Mouse (Mus musculus): ENCODE measurements around the gene Lce1m. TPM values are rescaled to one million over a fixed set of nuclear protein-coding genes. Genes with fewer than 3 reads are reported as not detected.
"Not testable (repeated sequence)": the region's sequence is repeated elsewhere in the genome, so short reads cannot be mapped to it uniquely, and the experiment has no call there.

The Lce1m gene
- not detected for total RNA-seq (2021)
- long read RNA-seq, experiment 1 = 0 reads
- long read RNA-seq, experiment 2 = 0 reads

GRCm38 (mm10) chr3:93018960-93019359 is at the start of gene Lce1m:
TSS of gene Lce1m (minus strand) at chr3:93019060.
- no peak for DNase-seq

GRCm38 (mm10) chr3:93068523-93068922 is 49.7 kb upstream of the Lce1m start, which contains the start of gene Gm4858:
TSS of gene Gm4858 (plus strand) at chr3:93068823.
- not testable (repeated sequence) for DNase-seq

- DNase-seq = no peak
Measured at GRCm38 (mm10) chr3:93052826-93053474, 34.1 kb upstream of the Lce1m start.

- DNase-seq = no peak
Measured at GRCm38 (mm10) chr3:93050182-93050581, 31.3 kb upstream of the Lce1m start.

DNA sequence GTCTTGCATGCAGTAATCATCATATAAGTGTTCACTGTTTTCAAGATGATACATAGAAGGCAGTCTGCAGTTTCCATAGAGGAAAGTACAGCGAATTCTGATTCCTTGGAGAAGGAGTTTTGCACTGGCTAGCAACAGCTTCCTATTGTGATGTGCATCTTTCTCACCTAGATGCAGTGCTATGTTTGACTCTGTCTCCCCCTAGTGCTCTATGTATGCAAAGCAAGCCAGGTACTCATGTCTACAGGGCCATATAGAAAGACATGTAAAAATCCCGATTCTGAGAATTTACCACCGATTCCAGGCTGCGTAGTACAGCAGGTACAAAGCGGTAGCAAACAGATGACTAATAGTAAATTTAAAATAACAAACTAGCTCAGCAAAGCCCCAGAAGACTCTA is 12.6 kb upstream of the Lce1m start:
- no peak for DNase-seq

- no peak for DNase-seq
Measured at GRCm38 (mm10) chr3:93025486-93025885, 6.6 kb upstream of the Lce1m start.

DNA sequence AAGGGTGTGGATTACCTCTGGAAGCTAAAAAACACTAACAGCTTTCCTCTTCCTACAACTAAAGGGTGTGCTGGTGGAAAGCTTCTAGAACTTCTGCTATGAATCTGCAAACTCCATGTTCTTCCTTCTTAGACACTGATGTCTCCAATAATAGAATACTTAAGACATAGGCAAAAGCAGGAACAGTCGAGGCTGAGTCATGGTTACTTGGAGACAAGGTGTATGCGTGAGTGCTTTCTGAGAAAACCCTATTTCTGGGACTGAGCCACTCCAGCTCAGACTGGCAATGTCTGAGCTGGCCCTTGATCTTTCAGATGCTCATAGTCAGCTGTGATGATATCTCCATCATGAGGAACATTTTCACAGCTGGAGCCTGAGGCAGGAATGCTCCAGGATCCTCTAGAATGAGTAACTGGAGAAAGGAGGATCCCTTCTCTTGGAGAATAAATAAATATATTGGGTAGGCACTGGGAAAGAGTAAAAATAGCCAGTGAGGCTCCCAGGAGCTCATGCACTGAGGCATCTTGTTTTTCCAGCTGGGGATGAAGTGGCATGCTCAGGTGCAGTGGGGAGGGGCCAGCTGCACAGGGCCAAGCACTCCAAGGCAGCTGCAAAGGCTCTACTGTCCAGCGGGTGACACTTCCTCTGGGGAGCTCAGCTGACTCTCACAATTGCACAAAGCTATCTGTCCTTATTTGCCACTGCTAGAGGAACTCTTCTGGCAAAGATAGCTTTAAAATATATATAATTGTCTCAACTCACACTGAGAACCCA is 4.7 kb upstream of the Lce1m start:
- DNase-seq = no peak

DNA sequence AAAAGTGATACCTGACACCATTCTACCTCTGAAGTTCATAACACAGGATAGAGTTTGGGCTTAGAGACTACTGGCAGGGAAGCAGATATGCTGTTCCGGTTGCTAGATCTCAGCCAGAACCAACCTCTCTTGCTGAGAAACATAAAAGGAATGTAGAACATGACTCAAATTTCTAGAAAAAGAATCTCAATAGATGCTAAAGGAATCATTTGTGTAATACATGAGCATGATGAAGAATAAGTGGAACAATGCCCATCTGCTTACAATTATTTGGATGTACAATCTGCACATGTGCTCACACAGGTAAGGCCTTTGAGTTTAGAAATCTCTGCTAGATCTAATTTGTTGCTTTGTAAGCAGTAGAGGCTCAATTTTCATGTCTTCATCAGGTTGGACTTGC is 2.3 kb upstream of the Lce1m start:
- DNase-seq = no peak

GRCm38 (mm10) chr3:93015460-93016104 is 3.3 kb downstream of the Lce1m start, which contains the start of gene Crct1:
TSS of gene Crct1 (minus strand) at chr3:93015687.
- DNase-seq = no peak

DNA sequence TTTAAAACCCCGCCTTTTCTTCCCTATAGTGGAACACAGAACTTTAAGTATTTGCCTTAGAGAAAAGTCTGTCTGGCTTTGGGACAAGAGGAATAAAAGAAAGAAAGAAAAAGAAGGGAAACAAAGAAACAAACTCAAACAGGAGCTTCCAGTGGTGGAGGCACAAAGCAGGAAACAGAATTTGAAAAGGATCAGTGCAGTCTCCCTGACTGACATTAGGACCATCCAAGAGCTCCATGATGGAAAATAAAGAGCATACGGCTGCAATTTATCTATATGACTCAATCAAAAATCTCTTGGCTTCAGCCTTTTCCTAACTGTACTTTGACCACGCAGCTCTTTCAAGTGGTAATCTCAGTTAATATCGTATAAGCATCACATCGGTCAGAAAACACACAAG is 4.0 kb downstream of the Lce1m start:
- DNase-seq = no peak

GRCm38 (mm10) chr3:93014378-93014801 is 4.5 kb downstream of the Lce1m start:
- DNase-seq = peak; percentile 8

GRCm38 (mm10) chr3:93002843-93003242 is 16.0 kb downstream of the Lce1m start:
- DNase-seq = no peak

DNA sequence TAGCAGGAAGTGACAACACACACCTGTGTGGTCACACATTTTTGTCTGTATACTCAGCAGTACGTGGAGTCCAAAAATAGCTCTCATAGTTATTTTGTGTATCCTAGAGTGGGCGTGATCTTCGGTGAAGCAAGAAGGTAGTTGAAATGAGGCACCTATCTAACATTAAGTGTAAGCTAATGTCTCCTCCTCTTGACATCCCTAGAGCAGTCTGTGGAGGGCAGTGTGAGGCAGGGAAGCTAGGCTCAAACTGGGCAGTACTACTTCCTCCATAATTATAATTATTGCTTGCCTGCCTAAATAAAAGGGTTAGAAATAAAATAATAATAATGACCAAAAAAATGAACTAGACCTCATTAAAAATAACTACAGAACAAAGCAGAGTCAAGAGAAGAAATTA is 18.2 kb downstream of the Lce1m start:
- no peak for DNase-seq

DNA sequence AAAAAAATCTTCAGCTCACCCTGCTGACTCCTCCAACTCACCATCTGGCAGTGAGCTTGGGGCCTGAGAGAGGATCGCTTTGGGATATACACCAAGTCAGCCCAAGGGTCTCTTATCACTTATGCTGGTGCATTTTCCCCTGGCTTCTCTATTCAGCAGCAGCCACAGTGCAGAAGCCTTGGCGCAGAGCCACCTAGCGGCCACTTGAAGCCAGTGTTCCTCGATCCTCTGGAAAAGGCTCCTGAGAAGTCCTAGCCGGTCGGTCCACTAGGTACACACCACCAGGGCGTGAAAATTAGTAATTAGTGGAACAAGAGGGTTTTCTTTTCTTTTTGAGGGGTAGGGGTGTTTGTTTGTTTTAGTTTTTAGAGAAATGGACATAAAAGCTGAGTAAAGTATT is 20.2 kb downstream of the Lce1m start:
- peak; percentile 21 for DNase-seq

- DNase-seq = no peak
Measured at GRCm38 (mm10) chr3:92991926-92992325, 26.9 kb downstream of the Lce1m start, which contains the start of gene Lce3f. TSS of gene Lce3f (plus strand) at chr3:92992226.

DNA sequence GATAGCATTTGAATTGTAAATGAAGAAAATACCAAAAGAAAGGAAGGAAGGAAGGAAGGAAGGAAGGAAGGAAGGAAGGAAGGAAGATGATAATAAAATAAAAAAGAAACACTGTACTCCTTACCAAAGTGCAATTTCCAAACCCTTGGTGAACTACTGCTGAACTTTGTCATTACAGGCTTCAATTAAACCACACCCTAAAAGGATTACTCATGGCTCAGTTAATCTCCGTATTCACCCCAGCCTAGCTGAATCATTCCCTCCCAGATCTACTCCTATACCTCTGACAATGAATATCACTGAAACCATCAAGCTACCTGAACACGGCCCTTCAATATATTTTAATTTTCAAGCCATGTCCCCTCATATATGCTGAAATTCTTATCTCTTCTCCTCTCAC is 40.4 kb downstream of the Lce1m start:
- no peak for DNase-seq

Other genes with a start within 250 kb of the Lce1m start
- gene Lce1i, start 240.2 kb downstream of the Lce1m start, total RNA-seq (2021) = not detected
- not detected for gene Lce1j, start 228.5 kb downstream of the Lce1m start, total RNA-seq (2021)
- gene Lce1k, start 211.2 kb downstream of the Lce1m start, total RNA-seq (2021) = not detected
- not detected for gene Kprp, start 191.8 kb downstream of the Lce1m start, total RNA-seq (2021)
- gene Lce1l, start 167.8 kb downstream of the Lce1m start, total RNA-seq (2021) = not detected
- gene 2310050C09Rik, start 148.8 kb downstream of the Lce1m start, total RNA-seq (2021) = not detected
- gene Lce3a, start 92.8 kb downstream of the Lce1m start, total RNA-seq (2021) = not detected
- gene Lce3b, start 86.1 kb downstream of the Lce1m start, total RNA-seq (2021) = not detected
- gene Lce3c, start 74.6 kb downstream of the Lce1m start, total RNA-seq (2021) = not detected
- gene Lce3d, start 61.7 kb downstream of the Lce1m start, total RNA-seq (2021) = not detected
- gene Lce3e, start 52.0 kb downstream of the Lce1m start, total RNA-seq (2021) = not detected
- not detected for gene Lce3f, start 26.8 kb downstream of the Lce1m start, total RNA-seq (2021)
- not detected for gene Crct1, start 3.4 kb downstream of the Lce1m start, total RNA-seq (2021)
- not detected for gene Gm4858, start 49.8 kb upstream of the Lce1m start, total RNA-seq (2021)
- gene Crnn, start 125.7 kb upstream of the Lce1m start, total RNA-seq (2021) = not detected
- not detected for gene Flg2, start 178.2 kb upstream of the Lce1m start, total RNA-seq (2021)

Data from gastrocnemius, postnatal 25 days (tissue).